Mouse (Mus musculus) frontal cortex, postnatal 10 days (tissue): ENCODE results near the gene Hmgcl.

ENCODE experiments used
- DNase-seq, 2 experiments: peaks; one replicate each; pipeline ENCODE4 v3.0.0; 2022; ENCODE audit warnings: low spot score in 2 of 2, mixed read lengths in 1 of 2

The Hmgcl gene

DNA sequence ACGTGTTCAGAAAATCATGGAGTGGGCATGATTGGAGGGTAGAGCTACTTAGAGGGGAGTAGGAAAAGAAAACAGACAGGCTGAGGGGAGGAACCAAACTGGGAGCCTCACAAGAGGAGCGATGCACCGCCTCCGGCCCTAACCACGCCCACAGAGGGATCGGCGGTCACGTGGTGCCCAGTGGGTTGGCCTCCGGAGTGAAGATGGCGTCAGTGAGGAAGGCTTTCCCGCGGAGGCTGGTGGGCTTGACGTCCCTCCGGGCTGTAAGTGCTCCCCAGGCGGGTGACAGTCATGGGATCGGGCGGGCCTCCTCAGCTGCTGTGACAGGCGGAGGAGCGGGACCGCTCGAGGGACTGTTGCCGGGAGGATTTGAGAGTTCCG is at the start of gene Hmgcl:
Hmgcl (plus strand) TSS at position 171 of the 381 bp plus-strand sequence.
- DNase-seq, result peak; percentile 93 to 96

DNA sequence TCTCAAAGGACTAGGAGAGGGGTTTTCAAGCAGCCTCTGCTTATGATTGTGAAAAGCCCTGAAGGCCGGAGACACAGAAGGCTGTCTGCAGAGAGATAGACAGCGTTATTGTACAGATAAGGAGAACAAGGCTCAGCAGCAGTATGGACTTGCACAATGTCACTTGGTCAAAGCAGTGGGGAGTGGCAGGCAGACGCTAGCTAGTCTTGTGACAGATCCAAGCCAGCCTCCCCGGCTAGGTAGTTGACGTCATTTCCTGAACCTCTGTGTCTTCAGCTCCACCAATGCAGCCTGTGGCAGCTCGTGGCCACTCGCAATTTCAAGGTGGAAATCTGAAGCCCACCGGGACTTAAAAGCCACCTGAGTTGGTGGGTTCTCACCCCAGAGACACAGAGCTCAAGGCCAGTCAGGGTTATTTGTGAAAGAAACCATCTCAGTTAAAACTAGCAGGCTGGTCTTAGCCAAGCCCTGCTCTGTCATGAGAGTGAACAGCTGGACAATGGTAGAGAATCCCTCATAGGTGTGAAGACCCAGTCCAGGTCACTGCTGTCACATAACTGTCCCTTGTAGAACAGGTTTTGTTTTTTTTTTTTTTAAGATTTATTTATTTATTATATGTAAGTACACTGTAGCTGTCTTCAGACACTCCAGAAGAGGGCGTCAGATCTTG is 47.7 kb upstream of the Hmgcl start:
- no peak for DNase-seq

DNA sequence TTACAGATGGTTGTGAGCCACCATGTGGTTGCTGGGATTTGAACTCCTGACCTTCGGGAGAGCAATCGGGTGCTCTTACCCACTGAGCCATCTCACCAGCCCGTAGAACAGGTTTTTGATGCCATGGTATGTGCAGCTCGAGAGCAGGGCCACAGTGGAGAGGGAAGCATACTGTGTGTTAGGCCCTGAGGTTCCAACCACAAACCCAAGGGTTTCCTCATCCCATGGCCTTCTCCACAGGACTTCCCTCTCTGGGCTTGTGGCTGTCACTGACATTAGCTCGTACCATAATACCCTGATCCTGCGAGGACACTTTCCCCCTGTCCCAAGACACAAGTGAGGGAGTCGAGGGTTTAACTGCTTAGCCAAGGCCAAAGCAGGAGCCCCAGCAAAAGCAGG is 47.2 kb upstream of the Hmgcl start:
- no peak for DNase-seq

DNA sequence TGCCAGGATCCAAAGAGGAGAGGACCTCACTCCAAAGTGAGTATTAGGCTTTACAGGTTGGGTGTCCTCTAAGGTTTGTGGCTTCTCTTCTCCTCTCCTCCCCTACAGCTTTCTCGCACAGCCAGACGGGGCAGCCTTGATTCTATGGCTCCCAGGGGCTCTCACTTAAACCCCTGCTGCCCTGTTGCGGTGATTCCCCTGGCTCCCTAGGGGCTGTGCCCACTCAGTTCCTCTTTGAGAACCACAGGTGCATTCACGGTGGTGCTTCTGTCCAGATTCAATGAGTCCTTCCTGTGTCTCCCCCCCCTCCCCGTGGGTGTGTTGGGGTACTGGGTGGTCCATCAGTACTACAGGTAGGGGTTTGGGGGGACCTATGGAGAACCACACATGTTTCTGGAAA is 46.2 kb upstream of the Hmgcl start:
- DNase-seq, result no peak

DNA sequence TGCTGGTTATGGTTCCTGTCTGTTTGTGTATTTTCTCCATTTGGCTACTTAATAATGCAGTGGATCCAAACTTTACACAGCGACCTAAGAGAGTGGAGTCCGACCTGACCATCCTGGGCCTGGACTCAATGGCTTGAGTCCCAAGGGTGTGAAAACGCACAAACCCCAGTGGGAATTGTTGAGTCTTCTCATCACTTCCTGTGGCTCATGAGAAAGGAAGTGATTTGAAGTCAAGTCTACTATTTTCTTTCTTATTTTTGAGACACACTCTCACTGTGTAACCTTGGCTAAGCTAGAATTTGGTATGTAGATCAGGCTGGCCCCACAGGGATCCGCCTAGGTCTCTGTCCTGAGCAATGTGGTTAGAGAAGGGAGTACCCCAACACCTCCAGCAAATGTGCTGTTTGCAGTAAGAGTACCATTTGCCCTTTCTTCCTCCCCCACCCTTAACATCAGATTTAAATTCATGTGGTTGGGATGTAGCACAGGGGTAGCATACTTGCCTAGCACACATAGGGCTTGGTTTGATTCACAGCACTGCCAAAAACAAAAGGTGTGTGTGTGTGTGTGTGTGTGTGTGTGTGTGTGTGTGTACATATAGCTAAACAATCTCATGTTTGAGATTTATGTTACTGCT is 43.5 kb upstream of the Hmgcl start:
- DNase-seq, result no peak

DNA sequence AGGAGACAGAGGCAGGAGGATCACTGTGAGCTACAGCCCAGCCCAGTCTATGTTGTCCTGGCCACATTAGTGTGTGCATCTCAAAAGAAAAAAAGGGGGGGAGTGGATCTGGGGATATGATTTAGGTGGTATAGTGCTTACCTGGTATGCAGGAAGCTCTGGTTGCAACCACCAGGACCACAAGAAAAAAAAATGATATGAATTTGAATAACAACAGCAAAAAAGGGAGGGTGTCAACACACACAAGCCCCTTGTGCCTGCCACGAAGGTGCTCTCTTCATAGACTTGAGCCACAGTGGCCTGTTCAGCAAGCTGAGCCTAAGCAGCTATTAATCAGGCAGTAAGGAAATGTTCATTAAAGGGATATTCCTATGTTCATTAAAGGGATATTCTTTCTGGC is 41.4 kb upstream of the Hmgcl start:
- DNase-seq, result no peak

DNA sequence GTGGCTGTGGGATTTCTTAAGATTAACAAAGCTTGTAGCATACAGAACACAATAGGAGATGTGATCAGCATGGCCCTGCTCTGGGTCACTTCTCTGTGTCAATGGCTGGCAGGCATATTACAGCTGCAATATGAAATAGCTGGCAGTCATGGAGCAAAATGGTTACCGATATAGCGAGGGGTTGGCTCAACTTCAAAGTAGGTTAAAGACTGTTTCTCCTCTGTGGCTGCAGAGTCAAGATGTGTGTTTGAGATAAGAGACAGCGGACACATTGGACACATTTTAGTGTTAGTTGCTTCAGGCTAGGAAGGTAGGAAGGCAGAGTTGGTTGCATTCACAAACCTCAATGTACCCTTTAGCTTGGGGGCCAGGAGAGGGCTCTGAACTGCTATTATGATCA is 39.6 kb upstream of the Hmgcl start:
- no peak for DNase-seq

DNA sequence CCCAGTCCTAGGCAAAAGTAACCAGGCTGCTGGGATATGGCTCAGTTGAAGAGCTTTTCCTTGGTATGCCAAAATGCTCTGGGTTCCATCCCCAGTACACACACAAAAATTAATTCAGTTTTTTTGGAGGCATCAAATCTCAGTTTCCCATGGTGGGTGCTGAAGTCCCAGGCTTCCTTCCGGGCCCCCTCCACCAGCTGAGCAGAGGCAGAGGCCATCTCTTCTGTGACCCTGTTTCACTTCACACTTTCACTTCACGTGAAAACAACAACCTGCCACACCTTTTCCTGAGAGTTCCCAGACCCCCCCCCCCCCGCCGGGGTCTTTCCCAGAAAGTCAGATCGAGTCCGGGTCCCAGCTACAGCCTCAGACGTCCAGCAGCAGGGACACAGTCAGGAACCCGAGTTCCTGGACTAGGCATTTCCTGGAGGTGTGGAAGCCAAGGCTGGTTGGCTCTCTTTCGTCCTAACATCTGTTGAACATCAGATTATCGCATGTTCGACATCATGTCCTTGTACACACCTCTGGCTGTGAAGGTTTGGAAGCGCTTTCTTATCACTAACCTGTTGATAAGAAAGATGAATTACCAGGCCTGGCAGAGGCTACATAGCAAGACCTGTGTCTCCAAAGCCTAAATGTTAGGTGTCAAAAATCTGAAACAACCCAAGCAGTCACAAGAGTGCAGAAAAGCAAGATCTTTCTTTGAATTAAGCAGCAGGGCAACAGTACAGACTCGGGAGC is 36.8 kb upstream of the Hmgcl start:
- DNase-seq, result no peak

DNA sequence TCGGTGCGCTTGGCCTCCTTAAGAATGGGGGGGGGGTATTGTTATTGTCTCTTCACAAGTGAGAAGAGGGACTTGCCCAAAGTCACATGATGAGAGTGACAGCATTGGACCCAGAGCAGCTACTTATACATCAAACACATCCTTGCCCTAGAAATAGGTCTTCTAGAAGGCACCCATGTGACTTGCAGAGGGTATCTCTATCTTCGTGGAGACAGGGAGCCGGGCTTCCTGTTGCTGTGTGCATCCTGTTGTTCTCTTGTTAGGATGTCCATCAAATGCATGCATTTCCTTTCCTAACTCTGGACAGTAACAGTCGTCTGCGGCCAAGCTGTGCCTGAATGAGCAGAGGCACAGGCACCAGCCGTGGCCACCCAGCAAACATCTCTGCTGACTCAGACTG is 34.7 kb upstream of the Hmgcl start:
- DNase-seq, result no peak

DNA sequence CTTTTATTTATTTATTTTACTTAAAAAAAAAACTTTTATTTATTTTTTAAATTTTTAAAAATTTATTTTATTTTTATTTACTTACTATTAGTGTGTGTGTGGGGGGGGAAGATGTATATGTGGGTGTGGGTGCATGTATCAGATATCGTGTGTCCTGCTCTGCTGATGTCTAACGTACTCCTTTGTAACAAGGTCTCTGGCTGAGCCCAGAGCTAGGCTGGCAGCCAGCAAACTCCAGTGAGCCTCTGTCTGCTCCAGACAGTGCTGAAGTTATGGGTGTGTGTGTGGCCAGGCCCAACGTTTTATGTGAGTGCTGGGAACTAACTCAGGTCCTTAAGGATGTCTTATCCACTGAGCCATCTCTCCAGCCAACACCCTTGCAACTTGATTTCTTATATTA is 34.1 kb upstream of the Hmgcl start:
- DNase-seq, result no peak

DNA sequence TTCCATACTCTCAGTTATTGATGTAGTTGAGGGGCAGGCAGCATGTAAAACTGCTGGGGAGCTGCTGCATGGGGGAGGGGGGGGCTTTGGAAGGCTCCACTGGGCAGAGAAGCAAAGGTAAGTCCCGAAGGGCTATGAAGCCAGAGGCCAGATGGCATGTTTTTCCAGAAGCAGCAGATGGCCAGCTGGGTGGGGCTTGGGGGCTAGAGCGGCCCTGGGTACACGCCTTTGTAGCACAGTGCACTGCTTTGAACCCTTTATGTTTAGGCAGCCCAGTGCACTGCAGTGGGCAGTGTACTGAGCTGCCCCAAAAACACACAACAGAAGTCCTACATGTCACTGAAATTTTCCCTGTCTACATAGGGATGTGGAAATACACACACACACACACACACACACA is 33.4 kb upstream of the Hmgcl start:
- DNase-seq, result no peak

DNA sequence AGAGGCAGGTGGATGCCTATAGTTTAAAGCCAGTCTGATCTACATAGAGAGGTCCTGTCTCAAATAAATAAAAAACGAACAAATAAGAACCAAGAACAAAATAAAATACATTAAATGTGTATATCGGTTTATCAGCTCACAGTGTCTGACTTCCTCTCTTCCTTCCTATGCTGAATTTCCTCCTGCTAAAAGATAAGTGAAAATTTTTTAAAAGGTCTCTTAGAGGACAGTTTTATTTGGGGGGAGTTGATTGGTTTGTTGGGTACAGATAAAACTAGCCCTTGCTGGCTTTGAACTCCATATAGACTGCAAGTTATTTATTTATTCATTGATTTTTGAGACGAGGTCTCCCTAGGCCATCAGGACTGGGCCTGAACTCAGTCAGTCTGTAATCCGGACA is 32.8 kb upstream of the Hmgcl start:
- DNase-seq, result no peak

DNA sequence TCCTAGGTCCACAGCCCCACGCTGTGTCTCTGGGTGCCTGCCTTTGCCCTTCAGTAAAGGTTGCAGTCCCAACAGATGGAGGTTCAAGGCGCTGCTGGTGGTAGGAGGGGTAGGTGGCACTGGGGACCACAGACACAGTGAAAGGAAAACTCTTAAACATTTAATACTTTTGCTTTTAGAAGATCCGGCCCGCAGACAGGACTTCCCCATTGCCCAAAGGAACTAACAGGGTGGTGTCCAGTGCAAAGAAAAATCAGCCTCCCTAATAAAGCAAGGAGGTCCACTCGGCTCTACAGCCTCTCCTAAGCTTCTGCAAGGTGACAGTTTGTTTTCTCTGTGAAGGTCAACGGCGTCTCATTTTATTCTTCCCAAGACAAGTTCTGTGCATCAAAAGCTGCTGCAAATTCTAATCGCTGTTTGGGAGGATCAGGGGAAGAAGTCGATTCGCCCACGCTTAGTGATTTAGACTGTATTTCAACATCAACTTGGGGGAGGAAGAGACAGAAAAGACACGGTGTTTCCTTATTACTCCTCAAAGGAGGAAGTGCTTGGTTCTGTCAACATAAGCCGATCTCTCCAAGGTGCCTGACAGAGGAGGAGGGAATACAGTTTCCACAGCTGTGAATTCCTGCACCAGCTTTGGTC is 27.5 kb upstream of the Hmgcl start:
- no peak for DNase-seq

DNA sequence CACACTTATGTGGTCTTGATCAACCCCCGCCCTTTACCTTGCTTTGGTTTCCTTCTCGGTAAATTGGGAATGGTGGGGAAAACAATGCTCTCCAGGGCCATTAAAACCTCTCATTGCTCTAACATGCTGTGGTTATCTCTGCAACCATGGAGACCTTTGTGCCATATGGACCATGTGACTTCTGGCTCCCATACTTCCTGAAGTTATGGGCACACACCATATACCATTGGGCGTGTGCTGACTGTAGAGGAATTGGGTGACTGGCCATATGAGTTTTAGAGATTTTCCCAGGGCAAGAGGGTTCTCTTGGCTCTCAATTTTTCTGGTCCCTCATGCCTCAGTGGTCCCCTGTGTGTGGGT is 27.0 kb upstream of the Hmgcl start:
- DNase-seq, result no peak

DNA sequence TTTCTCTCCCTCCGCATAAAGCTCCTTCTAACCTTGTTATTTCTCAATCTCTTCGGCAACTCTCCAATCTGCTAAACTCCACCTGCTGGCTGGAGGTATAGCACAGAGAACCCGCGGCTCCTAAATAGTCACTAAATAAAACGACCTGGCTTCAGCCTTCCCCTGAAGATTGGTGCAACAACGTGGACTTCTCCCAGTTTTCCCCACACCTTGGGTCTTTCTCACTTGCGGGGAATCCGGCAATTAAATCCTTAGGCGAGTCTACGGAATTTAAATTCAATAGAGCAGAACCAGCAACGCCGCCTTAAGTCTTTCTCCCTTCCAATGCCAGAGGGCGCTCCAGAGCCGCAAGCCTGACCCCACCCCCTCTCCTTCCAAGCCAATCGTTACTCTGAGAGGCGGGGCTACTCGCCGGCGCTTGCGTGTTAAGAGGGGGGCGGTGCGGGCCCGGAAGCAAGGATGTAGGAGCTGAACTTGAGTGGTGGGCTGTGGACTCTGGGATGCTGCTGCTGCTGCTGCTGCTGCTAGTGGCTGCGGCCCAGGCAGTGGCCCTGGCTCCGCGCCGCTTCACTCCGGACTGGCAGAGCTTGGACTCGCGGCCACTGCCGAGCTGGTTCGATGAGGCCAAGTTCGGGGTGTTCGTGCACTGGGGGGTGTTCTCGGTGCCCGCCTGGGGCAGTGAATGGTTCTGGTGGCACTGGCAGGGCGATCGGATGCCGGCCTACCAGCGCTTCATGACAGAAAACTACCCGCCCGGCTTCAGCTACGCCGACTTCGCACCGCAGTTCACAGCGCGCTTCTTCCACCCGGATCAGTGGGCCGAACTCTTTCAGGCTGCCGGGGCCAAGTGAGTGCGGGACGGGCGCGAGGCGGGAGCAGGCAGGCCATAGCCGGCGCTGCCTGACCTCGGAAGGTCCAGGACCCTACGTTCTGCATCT is 25.7 kb upstream of the Hmgcl start, which contains the start of gene Fuca1:
Fuca1 (plus strand) TSS at position 432 of the 938 bp plus-strand sequence.
- DNase-seq, result peak; percentile 93 to 94

DNA sequence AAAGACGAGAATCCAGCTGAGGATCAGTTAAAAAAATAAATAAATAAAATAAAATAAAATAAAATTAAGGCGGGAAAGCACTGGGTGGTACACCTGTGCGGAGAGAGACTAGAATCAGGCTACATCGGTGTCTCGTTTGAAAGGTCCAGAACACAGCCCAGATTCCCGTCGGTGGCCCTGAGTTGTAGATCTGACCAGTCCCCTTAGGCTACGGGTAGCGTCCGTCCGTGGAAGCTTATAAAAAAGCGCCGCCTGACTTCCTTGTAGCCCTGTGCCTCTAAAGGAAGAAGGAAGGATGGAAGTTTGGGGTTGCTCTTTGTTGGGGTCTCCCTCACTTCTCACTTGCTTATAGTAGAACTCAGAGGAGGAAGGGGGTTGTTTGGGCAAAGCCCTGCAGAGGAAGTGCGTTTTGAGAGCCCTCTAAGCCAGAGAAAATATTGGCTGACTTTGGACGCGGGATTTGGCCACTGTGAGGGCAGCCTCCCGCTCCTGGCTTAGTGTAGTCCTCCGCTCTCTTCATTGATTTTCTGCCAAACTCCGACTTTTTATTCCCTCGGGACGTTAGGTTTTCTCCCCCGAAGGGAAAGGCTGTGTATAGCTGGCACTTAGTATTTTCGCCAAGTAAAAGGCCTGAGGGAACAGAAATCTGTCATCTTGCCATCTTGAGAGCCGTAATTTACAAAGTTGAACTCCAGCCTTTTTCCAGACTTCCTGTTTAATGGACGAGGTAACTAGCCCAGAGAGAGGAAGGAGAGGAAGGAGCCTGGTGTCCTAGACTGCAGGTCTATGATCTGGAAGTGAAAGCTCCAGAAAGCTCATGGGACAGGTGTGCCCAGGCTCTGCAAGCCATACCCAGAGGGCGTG is 24.8 kb upstream of the Hmgcl start:
- DNase-seq, result no peak

DNA sequence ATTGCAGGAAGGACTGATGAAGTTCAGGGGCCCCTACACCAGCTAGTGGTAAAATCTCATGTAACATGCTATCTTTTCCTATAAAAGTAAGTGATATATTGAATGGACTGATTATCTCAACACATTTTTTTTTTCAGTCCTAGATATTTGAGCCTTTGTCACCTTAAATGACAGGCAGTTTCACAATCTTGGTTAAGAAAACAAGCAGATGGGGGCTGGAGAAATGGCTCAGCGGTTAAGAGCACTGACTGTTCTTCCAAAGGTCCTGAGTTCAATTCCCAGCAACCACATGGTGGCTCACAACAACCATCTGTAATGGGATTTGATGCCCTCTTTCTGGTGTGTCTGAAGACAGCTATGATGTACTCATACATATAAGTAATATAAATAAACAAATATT is 24.1 kb upstream of the Hmgcl start:
- DNase-seq, result no peak

DNA sequence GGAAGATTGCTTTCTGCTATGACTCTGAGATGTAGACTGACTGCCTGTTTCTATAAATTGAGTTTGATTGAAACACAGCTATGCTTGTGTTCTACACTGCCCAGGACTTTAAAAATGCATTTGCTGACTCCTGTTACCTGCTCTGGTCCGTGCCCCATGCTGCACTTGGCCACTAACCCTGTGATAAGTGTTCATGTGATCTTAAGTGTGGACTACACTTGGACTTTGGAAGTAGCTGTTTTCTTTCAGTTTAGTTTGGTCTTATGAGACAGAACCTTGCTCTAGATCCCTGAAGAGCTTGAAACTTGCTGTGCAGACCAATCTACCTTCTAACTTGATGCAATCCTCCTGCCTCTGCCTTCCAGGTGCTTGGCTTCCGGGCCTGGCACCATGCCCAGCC is 21.8 kb upstream of the Hmgcl start:
- DNase-seq, result no peak

DNA sequence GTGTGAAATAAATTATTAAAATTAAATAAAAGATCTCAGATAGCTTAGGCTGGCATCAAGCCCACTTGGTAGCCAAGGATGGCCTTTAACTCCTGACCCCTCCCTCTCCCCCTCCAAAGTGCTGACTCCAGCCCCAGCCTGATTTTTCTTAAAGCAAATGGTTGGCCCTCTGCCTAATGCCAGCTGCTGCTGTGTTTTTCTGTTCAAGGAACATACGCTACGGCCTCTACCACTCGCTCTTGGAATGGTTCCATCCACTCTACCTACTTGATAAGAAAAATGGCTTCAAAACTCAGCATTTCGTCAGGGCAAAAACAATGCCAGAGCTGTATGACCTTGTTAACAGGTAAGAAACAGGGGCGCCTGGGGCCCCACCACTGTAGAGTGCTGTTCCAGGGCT is 20.9 kb upstream of the Hmgcl start:
- DNase-seq, result no peak

DNA sequence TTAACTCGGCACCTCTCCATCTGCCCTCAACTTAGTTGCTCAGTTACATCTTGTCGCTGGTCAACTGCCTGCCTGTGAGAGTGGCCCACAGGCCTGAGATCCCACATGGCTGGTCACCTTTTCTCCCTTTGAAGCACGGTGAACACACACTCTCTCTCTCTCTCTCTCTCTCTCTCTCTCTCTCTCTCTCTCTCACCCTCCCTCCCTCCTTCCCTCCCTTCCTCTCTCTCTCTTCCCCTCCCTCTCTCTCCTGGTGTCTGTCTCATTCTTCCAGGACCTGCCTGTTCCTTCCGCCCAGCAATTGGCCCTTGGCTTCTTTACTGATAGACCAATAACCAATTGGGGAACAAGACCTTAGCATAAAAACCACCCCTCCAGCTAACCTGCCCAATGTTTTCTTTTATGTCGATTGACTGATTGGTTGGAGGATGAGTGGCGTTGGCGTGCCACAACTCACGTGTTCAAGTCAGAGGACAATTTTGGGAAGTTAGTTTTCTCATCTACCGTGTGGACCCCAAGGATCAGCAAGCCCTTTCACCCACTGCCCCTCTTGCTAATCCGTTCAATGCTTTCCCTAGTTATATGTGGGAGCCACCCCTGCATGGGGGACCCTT is 19.9 kb upstream of the Hmgcl start:
- no peak for DNase-seq
